Mouse (Mus musculus): ENCODE results near the gene Coil.

GRCm38 (mm10) chr11:89023477-89023876, 53.4 kb downstream of the Coil start:
- TF ChIP-seq CTCF (IDR thresholded peaks at IDR 0.05; ENCODE audit: low read depth) = no peak
- TF ChIP-seq EP300 (IDR thresholded peaks at IDR 0.05; ENCODE audit: low read depth) = no peak

All from liver, embryonic 14.5 days (tissue).